Mouse (Mus musculus) heart, postnatal 10 days (tissue): ENCODE data around the gene Tenm4. TPM values are rescaled to one million over a fixed set of nuclear protein-coding genes. Genes with fewer than 3 reads are reported as not detected.

Experiments used
- DNase-seq, 2 experiments: peaks; one replicate each; pipeline ENCODE4 v3.0.0; 2021
- intact Hi-C: fragments of 180-260 bp; cut with DNase I; formaldehyde crosslinking; loops from one replicate; pipeline ENCODE4 v1.15.1; 2025
- total RNA-seq, 2 experiments: library from RNA; stranded (reverse); gene quantifications; 2 replicates each; pipeline ENCODE4 v1.2.3; 2021

The Tenm4 gene
- 1 to 10 TPM; 4.2 to 5.0 TPM for total RNA-seq

DNA sequence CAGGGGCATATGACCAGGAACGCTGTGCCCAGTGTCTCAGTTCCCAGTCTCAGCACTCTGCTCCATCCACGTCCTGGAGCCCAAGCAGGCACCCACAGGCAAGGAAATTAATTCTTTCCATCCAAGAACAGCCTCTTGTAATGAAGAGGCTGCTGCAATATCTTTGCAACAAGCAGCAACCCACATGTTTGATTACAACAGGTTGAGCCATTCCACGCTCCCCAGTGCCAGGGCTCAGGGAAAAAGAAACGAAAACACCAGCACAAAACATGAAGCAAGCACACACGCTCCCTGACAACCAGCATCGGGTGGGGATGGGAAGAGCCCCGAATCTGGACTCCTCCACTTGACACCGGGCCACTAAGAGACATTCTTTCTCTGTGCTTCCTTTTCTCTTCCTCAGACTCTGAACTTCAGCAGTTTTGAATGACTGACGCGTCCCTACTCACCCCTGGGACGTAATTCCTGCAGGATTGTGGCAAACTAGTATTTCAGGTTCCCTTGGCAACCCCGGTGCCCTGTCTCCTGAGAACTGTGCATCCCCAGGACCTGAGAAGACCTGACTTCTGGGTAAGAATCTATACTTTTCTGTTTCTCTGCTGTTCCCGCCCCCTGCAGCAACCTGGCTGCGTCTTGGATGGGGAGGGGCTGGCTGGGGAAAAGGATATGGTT is at the start of gene Tenm4:
Gene Tenm4, plus strand, starts transcription at position 323 of the 672 bp plus-strand sequence.
- intact Hi-C loops, result no loop called here
- no peak for DNase-seq

DNA sequence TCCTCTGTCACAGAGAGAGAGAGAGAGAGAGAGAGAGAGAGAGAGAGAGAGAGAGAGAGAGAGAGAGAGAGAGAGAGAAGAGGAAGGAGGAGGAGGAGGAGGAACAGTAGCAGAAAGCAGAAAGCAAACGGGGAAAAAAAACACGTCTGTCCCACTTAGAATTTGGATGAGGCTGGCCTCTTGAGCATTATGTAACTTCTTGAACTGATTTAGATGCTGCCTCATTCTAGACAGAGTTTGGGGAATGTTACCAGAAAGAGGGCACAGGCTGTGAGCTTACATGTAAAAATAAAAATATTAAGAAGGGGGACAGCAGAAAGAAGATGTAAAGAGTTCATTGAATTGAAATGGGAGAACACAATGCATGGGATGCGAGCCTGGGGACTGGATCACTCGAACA is 40.3 kb upstream of the Tenm4 start:
- intact Hi-C loops, result no loop called here
- no peak for DNase-seq

DNA sequence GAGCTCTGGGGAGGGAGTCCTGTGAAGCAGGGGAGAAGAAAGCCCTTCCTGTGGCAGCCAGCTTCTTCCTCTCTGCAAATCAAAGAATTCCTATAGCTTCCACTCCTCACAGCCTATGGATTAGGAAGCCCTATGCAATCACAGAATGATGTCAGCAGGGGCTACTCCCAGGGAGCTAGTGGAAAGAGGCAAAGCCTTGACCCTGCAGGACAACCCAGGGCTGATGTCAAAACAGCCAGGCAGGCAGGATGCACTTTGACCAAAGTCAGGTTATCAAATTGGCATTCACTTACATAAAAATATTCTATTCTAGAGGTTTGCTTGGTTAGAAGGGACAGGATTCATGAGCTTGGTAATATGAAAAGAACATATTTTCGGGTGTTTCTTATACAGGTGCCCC is 39.9 kb upstream of the Tenm4 start:
- DNase-seq, result no peak
- intact Hi-C loops, result no loop called here

DNA sequence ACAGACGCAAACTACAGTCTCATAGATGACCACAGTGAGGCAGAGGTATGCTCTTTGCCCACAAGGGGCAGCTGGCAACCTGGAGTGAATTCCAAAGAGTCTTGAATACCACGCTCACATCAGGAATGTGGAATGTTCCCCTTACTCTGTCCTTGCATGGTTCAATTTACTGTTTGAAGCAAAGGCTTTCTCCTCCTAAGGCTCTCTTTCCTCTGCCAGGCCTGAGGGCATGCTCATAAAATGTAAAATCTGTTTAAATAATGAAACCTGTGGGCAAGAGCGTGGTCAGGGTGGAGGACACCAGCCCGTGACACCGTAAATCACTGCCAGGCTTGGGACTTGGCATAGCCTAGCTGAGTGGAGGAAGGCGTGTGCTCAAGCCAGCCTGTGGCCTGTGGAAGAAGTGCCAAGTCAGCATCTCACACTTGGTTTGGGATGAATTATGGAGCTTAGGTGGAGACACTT is 34.5 kb upstream of the Tenm4 start:
- intact Hi-C loops, result no loop called here
- peak; percentile 38 to 39 for DNase-seq

DNA sequence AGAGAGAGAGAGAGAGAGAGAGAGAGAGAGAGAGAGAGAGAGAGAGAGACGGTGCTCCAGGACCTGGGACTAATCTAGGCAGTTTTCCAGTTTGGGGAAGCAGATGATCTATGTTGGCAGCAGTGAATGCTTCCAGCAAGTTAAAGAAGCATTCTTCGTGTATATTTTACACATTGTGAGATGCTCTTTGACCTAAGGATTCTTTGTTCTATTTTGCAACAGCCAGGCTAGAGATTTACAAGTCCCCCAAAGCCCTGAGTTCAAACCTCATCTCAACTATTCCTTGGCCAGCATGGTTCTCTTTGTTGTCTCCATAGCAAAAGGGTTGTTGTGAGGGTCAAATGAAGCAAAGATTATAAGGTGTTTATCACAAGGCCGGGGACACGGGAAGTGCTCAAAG is 29.2 kb upstream of the Tenm4 start:
- no peak for DNase-seq
- intact Hi-C loops, result no loop called here

DNA sequence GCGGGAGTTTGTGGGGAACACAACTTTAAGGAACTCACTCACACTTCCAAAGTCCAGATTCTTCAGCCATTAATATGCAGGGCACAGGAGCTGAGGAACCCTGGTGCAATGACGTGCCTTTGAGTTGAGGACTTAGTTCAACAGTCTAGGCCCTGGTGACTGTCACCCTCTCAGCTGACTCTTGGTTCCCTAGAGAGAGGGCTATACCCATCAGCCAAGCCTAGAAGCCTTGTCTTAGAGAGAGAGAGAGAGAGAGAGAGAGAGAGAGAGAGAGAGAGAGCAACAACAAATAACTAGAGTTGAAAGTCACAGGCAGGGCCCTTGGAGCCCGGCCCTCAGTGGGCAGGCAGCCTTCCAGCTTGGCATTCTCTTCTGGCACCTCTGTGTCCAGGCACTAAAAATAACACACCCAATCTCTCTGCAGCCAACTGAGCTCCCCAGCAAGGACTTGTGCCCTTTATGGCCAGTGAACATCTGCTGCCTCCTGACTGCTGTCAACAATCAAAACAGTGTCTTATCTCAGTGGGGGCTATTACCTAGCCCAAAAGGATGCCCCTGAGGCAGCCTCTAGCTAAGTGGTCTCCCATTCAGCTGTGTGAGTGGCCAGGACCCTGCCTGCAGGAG is 28.0 kb upstream of the Tenm4 start:
- DNase-seq, result peak; percentile 91 to 92
- intact Hi-C loops, result no loop called here

DNA sequence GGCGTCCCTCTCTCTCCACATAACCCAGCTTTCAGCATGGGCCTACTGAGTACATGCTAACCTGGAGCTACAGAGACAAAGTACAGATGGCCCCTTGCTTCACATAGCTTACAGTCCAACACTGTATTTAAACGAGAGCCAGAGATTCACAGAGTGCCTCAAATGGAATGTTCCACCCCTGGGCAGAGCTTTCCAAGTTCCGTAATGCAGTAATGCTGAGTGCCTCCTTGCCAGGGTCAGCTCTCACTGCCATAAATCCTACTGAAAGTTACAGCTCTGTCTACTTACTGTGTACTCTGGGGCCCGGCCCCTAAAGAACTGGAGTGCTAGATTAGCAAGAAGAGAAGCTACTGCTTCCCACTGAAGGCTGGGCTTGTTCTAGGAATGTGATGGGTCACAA is 23.6 kb upstream of the Tenm4 start:
- DNase-seq, result peak; percentile 53 to 58
- intact Hi-C loops, result no loop called here

DNA sequence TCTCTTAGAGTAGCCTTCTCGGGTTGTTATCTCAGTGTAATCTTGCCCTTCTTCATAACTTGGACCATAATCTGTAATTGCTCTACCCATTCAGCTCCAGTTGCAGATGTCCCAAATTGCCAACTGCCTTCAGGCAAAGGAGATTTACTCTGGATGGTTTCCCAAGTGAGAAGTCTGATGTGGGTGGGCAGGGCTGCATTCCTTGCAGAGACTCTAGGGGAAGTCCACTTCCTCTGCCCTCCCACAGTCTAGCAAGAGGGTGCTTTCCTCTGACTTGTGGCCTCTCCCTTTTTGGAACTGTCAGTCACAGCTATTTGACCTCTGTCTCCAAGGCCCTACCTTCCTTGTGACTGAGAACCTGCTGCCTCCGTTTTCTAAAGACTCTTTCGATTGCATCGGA is 22.9 kb upstream of the Tenm4 start:
- intact Hi-C loops, result no loop called here
- DNase-seq, result no peak

DNA sequence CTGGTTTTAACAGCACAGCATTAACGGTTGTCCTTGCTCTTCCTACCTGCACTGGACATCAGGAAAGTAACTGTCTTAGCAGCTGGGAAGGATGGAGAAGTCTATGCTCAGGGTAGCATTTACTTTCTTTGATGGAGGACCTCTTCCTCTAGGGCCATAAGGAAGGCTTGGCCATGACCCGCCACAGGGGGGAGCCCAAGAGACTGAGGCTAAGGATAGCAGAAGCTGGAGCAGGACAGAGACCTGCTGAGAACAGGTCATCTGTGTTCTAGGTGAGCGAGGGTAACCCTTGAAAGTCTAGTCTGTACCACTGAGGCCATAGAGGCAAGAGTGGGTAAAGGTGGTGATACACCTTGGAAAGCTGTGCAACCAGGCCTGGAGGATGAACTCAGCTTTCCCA is 19.8 kb upstream of the Tenm4 start:
- intact Hi-C loops, result loop anchor here (5.0 kb wide), 1 partner anchor 761 kb away; no protein-coding TSS in a partner anchor
- DNase-seq, result peak; percentile 42 to 63

DNA sequence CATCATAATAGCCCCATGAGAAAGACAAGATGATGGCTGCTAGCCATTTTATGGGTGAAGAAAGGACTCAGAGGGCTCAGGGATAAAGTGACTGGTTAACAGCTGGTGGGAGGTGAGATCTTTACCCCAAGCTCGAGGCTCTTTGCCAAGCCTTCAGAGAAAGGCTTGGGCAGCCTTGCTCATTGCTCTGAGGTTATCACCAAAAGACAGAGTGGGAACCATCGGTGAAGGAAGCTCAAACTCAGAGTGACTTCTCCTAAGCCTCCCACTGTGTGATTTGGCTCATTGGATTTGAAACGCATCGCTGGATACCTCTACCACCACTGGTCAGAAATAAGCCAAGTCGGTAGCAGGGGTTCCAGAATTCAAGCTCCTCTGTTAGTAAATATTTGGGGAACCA is 19.1 kb upstream of the Tenm4 start:
- intact Hi-C loops, result loop anchor here (5.0 kb wide), 1 partner anchor 760 kb away; no protein-coding TSS in a partner anchor
- no peak for DNase-seq

DNA sequence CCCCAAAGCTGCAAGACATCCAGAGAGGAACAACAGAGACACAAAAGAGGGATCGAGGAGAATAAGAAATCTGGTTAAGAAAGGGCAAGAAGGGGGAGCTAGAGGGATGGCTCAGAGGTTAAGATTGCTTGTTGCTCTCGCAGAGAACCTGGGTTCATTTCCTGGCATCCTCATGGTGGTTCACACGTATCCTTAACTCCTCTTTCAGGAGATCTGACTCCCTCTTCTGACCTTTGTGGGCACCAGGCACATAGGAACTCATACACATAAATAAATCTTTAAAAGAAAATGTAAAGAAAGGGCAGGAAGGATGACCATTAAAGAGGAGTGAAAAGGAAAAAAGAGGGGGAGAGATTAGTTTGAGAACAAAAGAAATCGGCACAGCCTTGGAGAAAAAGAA is 18.6 kb upstream of the Tenm4 start:
- DNase-seq, result no peak
- intact Hi-C loops, result loop anchor here (5.0 kb wide), 1 partner anchor 760 kb away; no protein-coding TSS in a partner anchor

DNA sequence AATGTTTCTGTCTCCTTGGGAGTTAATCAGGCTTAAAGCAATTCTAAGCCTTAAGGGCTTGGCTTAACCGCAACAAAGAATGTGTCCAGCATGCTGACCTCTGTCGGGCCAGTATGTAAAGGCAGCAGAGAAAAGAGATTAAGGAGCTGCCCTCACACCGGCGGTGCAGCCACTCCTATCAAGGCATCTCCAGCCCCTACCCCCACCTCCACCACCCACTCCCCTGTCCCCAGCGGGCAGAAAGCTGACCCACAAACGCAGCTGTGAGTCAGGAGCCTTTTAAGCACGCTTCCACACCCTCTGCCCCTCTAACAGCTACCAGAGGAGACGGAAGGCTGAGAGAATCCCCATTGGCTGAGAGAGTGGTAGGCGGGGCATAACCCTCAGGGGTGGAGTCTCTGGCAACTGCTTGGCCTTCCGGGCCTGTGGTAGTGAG is 18.1 kb upstream of the Tenm4 start:
- DNase-seq, result peak; percentile 57 to 73
- intact Hi-C loops, result loop anchor here (5.0 kb wide), 1 partner anchor 759 kb away; no protein-coding TSS in a partner anchor

DNA sequence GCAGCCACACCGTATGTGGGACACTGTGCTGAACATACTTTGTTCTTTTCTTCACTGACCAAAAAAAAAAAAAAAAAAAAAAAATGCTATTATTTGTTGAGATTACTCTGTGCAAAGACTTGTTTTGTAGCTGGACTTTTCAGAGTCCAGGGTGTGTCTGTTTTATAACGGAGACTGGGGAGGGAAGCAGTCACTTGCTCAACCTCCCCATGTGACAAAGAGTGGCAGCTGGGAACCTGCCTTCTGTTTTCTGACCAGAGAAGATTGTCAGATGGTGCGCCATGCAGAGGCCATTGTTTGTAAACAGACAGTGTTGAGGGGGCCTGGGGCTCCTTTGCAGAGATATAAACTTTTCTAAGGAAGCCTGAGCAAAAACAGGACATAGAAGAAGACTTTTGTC is 17.0 kb upstream of the Tenm4 start:
- no peak for DNase-seq
- intact Hi-C loops, result loop anchor here (5.0 kb wide), 1 partner anchor 758 kb away; no protein-coding TSS in a partner anchor

DNA sequence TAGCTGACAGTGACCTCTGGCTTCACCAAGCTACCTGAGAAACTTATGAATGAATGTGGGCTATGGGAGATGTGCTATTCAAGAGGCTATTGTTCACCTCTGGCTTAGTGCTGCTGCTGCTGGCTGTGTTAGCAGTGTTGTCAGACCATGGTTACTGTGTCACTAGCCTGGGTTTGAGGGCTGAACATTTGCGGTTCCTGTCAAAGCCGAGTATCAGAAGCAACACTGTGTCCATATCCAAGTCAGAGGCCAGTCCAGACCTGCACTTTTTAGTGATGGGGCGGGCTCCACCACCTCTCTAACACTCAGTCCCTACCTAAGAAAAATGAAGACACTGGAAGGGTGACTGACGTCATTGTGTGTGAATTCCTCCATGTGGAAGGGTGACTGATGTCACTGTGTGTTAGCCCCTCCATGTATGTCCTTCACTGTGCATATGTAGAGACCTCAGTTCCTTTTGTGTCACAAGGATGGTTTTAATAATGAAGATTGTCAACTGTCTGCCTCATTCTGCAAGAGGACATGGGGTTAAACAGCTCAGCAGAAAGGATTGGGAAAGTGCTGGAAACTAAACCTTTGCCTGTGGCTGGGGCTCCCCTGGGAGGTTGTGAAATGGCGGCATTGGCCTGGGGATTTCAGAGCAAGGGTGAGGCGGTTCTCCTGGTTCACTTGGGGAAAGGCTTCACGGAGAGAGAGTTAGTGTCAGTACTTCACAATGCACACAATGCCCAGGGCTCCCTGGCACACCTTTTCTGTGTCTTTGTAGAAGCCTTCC is 14.4 kb upstream of the Tenm4 start:
- intact Hi-C loops, result no loop called here
- DNase-seq, result no peak

DNA sequence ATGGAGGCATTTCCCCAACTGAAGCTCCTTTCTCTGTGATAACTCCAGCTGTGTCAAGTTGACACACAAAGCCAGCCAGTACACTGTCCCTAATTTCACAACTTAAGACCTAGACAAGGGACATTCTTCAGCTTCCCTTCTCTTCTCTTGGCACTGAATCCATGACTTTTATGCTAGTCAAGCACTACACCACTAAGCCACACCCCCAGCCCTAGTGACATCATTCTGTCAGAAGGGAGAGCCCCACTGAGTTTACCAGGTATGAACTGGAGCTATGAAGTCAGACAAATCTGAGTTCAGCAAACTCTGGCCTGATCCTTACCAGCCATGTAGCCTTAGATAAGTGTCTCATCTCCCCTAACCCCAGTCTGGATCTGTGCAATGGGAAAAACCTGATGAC is 6.9 kb upstream of the Tenm4 start:
- no peak for DNase-seq
- intact Hi-C loops, result no loop called here

DNA sequence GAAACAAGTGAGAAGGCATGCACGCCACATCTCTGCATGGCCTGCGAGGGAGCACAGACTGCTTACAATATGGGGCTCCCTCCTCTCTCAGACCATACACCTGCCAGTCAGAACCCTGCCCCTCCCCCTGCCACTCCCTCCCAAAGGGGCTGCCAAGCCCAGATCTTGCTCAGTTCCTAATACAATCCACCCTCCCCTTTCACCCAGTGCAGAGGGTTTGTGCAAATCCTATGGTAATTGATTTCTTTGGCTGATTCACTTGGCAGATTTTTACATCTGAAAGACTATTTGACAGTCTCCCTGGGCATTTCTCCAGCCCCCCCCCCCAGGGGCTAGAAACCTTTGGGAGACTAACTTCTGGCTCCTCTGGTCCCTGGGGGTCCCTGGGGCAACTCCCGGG is 2.1 kb upstream of the Tenm4 start:
- DNase-seq, result no peak
- intact Hi-C loops, result no loop called here

DNA sequence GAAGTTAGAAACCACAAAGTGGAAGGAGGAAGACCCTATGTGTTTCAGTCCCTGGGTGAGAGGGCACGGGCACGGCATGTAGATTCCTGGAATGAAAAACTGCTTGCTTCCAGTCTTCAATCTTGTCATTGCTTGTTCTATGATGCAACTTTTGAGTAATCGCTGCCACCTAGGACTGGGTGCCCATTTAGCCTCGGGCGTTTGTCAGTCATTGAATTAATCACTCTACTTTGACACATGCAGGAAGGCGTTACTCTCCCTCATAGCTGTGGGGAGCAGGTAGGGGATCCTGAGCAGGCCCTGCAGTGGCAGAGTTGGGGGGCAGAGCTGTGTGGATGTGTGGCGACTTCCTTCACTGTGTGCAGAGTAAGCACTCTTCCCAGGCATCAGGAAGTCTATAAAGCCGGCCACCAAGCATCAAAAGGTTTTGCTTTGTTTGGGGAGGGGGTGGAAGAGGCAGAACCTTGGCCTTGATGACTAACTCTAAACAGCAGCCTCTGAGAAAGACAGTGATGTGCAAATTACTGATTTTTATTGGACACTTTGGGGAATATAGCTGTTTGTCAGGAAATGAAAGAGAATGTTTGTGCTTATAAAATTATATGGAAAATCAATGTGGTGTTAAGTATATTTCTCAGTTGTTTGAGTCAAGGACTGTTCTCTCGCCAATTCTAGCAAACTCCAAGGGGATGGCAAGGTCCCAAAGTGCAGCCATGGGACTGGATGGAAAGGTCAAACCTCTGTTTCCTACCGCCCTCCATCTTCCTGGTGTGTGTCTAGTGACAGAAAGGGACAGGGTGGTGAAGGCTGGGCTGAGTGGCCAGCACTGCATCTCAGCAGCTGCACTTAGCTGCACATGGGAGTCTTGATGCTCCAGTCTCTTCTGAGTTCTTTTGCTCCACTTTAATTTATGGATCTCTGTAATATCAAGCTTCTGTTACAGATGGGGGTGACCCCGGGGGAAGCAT is 834 bp downstream of the Tenm4 start:
- intact Hi-C loops, result no loop called here
- DNase-seq, result no peak

DNA sequence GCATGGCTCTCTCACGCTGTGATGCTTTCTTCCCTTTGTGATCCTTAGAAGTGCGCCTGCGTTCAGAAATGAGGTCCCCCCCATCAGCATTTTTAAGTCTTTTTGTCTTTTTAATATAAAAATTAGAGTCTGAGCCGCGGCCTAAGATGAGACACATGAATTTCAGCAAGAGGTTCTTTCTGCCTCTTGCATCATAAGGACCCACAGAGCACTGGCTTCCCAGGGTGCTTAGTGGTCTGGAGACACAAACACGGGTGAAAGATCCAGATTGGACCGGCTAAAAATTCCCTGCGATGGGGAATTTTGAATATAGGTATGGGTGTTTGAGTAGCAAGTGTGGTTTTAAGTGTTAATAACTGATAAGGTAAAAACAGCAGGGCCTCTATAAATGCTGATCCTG is 5.7 kb downstream of the Tenm4 start:
- intact Hi-C loops, result no loop called here
- DNase-seq, result no peak

DNA sequence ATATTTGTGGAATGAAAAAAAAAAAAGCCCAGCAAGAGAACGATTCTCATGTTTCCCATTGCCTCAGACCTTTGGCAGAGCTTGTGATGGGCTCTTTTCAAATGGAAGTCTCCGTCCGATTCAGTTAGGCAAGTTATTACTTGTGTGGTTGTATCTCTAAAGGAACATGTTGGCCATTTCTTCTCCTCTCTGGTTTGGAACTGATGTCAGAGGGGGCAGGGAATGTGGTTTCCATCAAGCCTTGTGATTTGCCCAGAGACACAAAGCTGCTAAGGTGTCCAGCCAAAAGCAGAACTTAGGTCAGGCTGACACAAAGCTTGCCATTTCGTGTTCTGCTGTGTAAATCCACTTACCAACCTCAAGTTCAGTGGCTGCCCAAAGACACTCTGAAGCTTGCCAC is 10.7 kb downstream of the Tenm4 start:
- intact Hi-C loops, result loop anchor here (10.0 kb wide), 1 partner anchor 57 kb away; no protein-coding TSS in a partner anchor
- DNase-seq, result no peak

DNA sequence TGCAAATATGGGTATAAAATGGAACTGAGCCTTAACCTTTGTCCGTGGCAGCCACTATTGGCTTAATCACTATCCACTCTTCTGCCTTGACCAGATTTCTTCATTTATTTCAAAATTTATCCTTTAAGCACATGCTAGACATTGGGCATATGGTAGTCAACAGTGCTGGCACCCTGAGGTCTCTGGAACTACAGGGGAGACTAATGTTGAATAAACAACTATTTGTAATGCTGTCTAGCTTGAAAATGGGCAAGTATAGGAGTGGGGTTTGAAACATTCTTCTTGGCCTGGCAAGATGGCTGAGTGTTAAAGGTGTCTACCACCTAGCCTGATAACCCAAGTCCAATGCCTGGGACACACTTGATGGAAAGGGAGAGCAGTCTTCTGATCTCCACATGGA is 12.1 kb downstream of the Tenm4 start:
- DNase-seq, result no peak
- intact Hi-C loops, result loop anchor here (10.0 kb wide), 1 partner anchor 58 kb away; no protein-coding TSS in a partner anchor
